Mouse (Mus musculus) heart, adult 2 months (tissue): ENCODE results near the gene Mtmr11. TPM values are rescaled to one million over a fixed set of nuclear protein-coding genes. Genes with fewer than 3 reads are reported as not detected.
"Not testable (repeated sequence)": the region's sequence is repeated elsewhere in the genome, so short reads cannot be mapped to it uniquely, and the experiment has no call there.

ENCODE experiments used
- DNase-seq, 2 experiments: peaks; one replicate each; pipeline ENCODE4 v3.0.0; 2021
- H3K27ac ChIP-seq: fragments of 200-600 bp; 2 replicates; pipeline ENCODE4 v1.8.1; 2022
- H3K27me3 ChIP-seq: fragments of 200-500 bp; 2 replicates; pipeline ENCODE4 v1.6.1; 2012; ENCODE audit warnings: mild to moderate bottlenecking, low read length, inconsistent platforms, mixed read lengths; ENCODE audit not compliant: control insufficient read depth, insufficient read depth
- H3K36me3 ChIP-seq: fragments of 200-500 bp; 2 replicates; pipeline ENCODE4 v1.6.1; 2012; ENCODE audit warnings: low read length, inconsistent platforms; ENCODE audit not compliant: control insufficient read depth, insufficient read depth
- H3K4me1 ChIP-seq: fragments of 200-500 bp; 2 replicates; pipeline ENCODE4 v1.6.1; 2011; ENCODE audit warnings: low read length; ENCODE audit not compliant: control insufficient read depth, insufficient read depth
- H3K4me3 ChIP-seq: fragments of 200-600 bp; 2 replicates; pipeline ENCODE4 v1.8.1; 2022
- H3K79me2 ChIP-seq: fragments of 200-500 bp; replicated peaks from 2 replicates; pipeline ENCODE4 v1.6.1; 2012; ENCODE audit warnings: mild to moderate bottlenecking, inconsistent platforms, low read length, moderate library complexity, mixed read lengths; ENCODE audit not compliant: control insufficient read depth, insufficient read depth
- H3K9ac ChIP-seq: fragments of 200-500 bp; 2 replicates; pipeline ENCODE4 v1.6.1; 2012; ENCODE audit warnings: low read depth, mild to moderate bottlenecking, control low read depth, inconsistent platforms, low read length, mixed read lengths
- CTCF ChIP-seq: fragments of 200-600 bp; IDR thresholded peaks from 2 replicates; pipeline ENCODE4 v1.8.1; 2022; ENCODE audit warnings: antibody characterized with exemption, mild to moderate bottlenecking, moderate library complexity
- EP300 ChIP-seq: fragments of 200-500 bp; IDR thresholded peaks from 2 replicates; pipeline ENCODE4 v1.6.1; 2011; ENCODE audit warnings: low read depth, low read length, control low read depth; ENCODE audit not compliant: insufficient read depth
- POLR2A ChIP-seq: fragments of 200-500 bp; IDR thresholded peaks from 2 replicates; pipeline ENCODE4 v1.6.1; 2011; ENCODE audit warnings: mild to moderate bottlenecking, low read depth, low read length, control low read depth; ENCODE audit not compliant: insufficient read depth
- WGBS: fragments of 180-500 bp; shearing (Covaris S2); methylation state at CpG from one replicate; pipeline ENCODE4 v1.1.7; 2018; 5-methylcytosine and 5-hydroxymethylcytosine counted together
- intact Hi-C: fragments of 180-260 bp; cut with DNase I; formaldehyde crosslinking; loops from one replicate; pipeline ENCODE4 v1.15.1; 2025
- polyA plus RNA-seq: library from polyadenylated mRNA; depleted of rRNA; stranded (reverse); fragments of >200 nt; gene quantifications from 2 replicates; pipeline ENCODE4 v1.2.3, GENCODE M21; 2012
- total RNA-seq, 2 experiments: library from RNA; stranded (reverse); gene quantifications; 2 replicates each; pipeline ENCODE4 v1.2.3; 2021

The Mtmr11 gene
- total and polyA plus RNA-seq, 3 experiments = 2.1 to 5.5 (median 3.5) TPM

- peak overlapping the region; percentile 80 for H3K9ac ChIP-seq
- no peaks in the 10 kb centered on the region for H3K79me2 ChIP-seq
- H3K4me1 ChIP-seq = no peaks in the 10 kb centered on the region
- H3K27me3 ChIP-seq = no peaks in the 10 kb centered on the region
- TF ChIP-seq EP300 (no peak; the same call in 1 of the 2 replicates), POLR2A (peak; percentile 98), CTCF (peak; percentile 36)
- no peaks in the 10 kb centered on the region for H3K36me3 ChIP-seq
- intact Hi-C loops = no loop called here
- H3K27ac ChIP-seq = peak overlapping the region; percentile 91
- DNase-seq = peak; percentile 86 to 92
- peak overlapping the region; percentile 70 for H3K4me3 ChIP-seq
- under 1% methylated on average over 50 of the region's 50 CpGs for WGBS
Measured at GRCm38 (mm10) chr3:96197129-96197749, 35.4 kb downstream of the Mtmr11 start.

- Histone ChIP-seq H3K4me1 (no peaks in the 10 kb centered on the region), H3K4me3 (peak overlapping the region; percentile 70; the same call in 1 of the 2 replicates), H3K27ac (no peak overlapping the region), H3K9ac (no peak overlapping the region), H3K79me2 (no peaks in the 10 kb centered on the region), H3K27me3 (no peaks in the 10 kb centered on the region), H3K36me3 (no peaks in the 10 kb centered on the region)
- intact Hi-C loops = no loop called here
- TF ChIP-seq POLR2A (no peak), CTCF (no peak), EP300 (no peak)
- 9% methylated on average over 6 of the region's 6 CpGs for WGBS
- no peak for DNase-seq
Measured at GRCm38 (mm10) chr3:96198181-96198580, 36.4 kb downstream of the Mtmr11 start.

GRCm38 (mm10) chr3:96198601-96199251 is 36.9 kb downstream of the Mtmr11 start:
- H3K36me3 ChIP-seq, H3K79me2 ChIP-seq, H3K9ac ChIP-seq, DNase-seq, H3K27me3 ChIP-seq, intact Hi-C loops, H3K4me1 ChIP-seq, H3K27ac ChIP-seq, H3K4me3 ChIP-seq: not testable (repeated sequence)
- WGBS = 26% methylated on average over 8 of the region's 8 CpGs

DNA sequence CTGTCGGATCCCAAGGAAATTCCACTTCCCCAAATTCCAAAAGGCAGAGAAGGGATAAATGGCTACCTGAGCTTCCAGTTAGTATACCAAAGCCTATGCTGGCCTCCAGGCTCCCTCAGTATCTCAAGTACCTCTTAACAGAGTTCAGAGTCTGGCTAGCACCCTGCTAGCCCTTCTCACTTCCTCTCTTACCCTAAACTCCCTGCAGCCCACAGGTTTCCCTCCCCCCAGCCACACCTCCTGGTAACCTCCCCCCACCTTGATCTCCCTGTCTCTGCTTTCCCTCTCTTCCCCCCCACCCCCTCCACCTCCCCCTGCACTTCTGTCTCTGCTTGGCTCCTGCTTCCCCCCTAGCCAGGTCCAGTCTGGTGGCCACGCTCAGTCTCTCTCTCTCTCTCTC is 37.9 kb downstream of the Mtmr11 start:
- H3K27ac ChIP-seq = no peak overlapping the region
- WGBS = 38% methylated on average over 2 of the region's 2 CpGs
- no peak for TF ChIP-seq EP300
- no peak for TF ChIP-seq CTCF
- TF ChIP-seq POLR2A = no peak
- no peaks in the 10 kb centered on the region for H3K4me1 ChIP-seq
- intact Hi-C loops = no loop called here
- H3K79me2 ChIP-seq = no peaks in the 10 kb centered on the region
- H3K4me3 ChIP-seq = no peak overlapping the region
- H3K36me3 ChIP-seq = no peaks in the 10 kb centered on the region
- no peak for DNase-seq
- H3K9ac ChIP-seq = no peak overlapping the region
- no peaks in the 10 kb centered on the region for H3K27me3 ChIP-seq

GRCm38 (mm10) chr3:96207819-96208218 is 46.0 kb downstream of the Mtmr11 start:
- TF ChIP-seq EP300 (no peak), CTCF (peak; percentile 46)
- no peak for DNase-seq
- Histone ChIP-seq H3K4me3 (no peak overlapping the region), H3K27me3 (no peaks in the 10 kb centered on the region), H3K4me1 (no peaks in the 10 kb centered on the region), H3K9ac (no peak overlapping the region), H3K27ac (no peak overlapping the region), H3K36me3 (no peaks in the 10 kb centered on the region), H3K79me2 (no peaks in the 10 kb centered on the region)
- WGBS = 81% methylated on average over 3 of the region's 3 CpGs
- intact Hi-C loops = no loop called here

DNA sequence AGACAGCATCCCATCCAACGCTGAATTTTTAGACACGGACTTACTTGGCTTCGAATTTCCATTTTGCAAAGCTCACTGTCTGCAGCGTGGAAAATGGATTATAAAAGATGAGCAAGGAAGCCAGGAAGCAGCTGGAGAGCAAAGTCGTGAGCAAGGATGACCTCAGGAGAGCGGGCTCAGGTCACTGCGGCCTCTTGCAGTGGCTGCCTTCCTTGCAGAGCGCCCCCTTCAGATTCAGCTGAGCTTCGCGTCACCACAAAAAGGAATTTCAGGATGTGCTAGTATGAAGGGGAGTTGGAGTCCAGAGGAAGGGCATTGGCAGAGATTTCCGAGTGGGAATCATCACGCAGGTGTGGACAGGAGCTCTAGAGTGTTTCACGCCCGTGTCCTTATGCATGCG is 47.4 kb downstream of the Mtmr11 start:
- Histone ChIP-seq H3K4me1 (no peaks in the 10 kb centered on the region), H3K9ac (no peak overlapping the region), H3K79me2 (no peaks in the 10 kb centered on the region), H3K27ac (no peak overlapping the region), H3K27me3 (no peaks in the 10 kb centered on the region), H3K4me3 (no peak overlapping the region), H3K36me3 (no peaks in the 10 kb centered on the region)
- 28% methylated on average over 15 of the region's 15 CpGs for WGBS
- TF ChIP-seq CTCF (peak; percentile 43), POLR2A (no peak)
- DNase-seq = no peak
- intact Hi-C loops = no loop called here
